Mouse (Mus musculus) midbrain, embryonic 11.5 days (tissue): ENCODE data around the gene Oas1c. TPM values are rescaled to one million over a fixed set of nuclear protein-coding genes. Genes with fewer than 3 reads are reported as not detected.

Source experiments
- ATAC-seq: fragments of 200-750 bp; cut with Nextera tagmentation; 2 replicates; pipeline ENCODE4 v1.8.0; 2017; ENCODE audit warnings: moderate TSS enrichment, moderate library complexity; ENCODE audit not compliant: low FRiP score
- DNase-seq: peaks from one replicate; pipeline ENCODE4 v3.0.0; 2015; ENCODE audit warnings: low spot score; ENCODE audit errors: missing footprints
- H3K27ac ChIP-seq: fragments of 300-500 bp; sonication (generic); 2 replicates; pipeline ENCODE4 v1.5.1; 2014; ENCODE audit warnings: low read depth, low read length
- H3K27me3 ChIP-seq: fragments of 300-500 bp; sonication (generic); 2 replicates; pipeline ENCODE4 v1.6.1; 2014; ENCODE audit warnings: mild to moderate bottlenecking, low read length, moderate library complexity, mixed read lengths; ENCODE audit not compliant: control insufficient read depth, insufficient read depth
- H3K36me3 ChIP-seq: fragments of 300-500 bp; sonication (generic); 2 replicates; pipeline ENCODE4 v1.6.1; 2014; ENCODE audit warnings: mild to moderate bottlenecking, low read length, moderate library complexity, mixed read lengths; ENCODE audit not compliant: control insufficient read depth, insufficient read depth
- H3K4me1 ChIP-seq: fragments of 300-500 bp; sonication (generic); 2 replicates; pipeline ENCODE4 v1.6.1; 2014; ENCODE audit warnings: low read length; ENCODE audit not compliant: control insufficient read depth, insufficient read depth
- H3K4me2 ChIP-seq: fragments of 300-500 bp; sonication (generic); 2 replicates; pipeline ENCODE4 v1.6.1; 2014; ENCODE audit warnings: mild to moderate bottlenecking, moderate library complexity
- H3K4me3 ChIP-seq: fragments of 300-500 bp; sonication (generic); 2 replicates; pipeline ENCODE4 v1.5.1; 2014; ENCODE audit warnings: low read depth, low read length
- H3K9ac ChIP-seq: fragments of 300-500 bp; sonication (generic); 2 replicates; pipeline ENCODE4 v1.6.1; 2014; ENCODE audit warnings: low read length
- H3K9me3 ChIP-seq: fragments of 300-500 bp; sonication (generic); 2 replicates; pipeline ENCODE4 v1.6.1; 2016; ENCODE audit warnings: low read length; ENCODE audit not compliant: control insufficient read depth
- WGBS: fragments of 180-500 bp; shearing (Covaris S2); extraction: QIAGEN DNeasy Blood & Tissue Kit; methylation state at CpG from one replicate; pipeline ENCODE4 v1.1.7; 2014; 5-methylcytosine and 5-hydroxymethylcytosine counted together
- microRNA-seq: library from miRNA; unstranded; fragments of <30 nt; microRNA quantifications from one replicate; pipeline ENCODE4, GENCODE M21; 2017
- polyA plus RNA-seq: library from polyadenylated mRNA; unstranded; fragments of >200 nt; fragmentation: Nextera tagmentation; extraction: Ambion mirVana; gene quantifications from 2 replicates; pipeline ENCODE4 v1.2.1, GENCODE M21; 2014

Oas1c gene
- polyA plus RNA-seq, 1 experiment from 2014 or later, result 0.15 TPM

- DNase-seq, result no peak
- 89% methylated on average over 14 of the region's 14 CpGs for whole genome bisulfite sequencing
- Histone ChIP-seq H3K27ac (no peak overlapping the region), H3K4me2 (no peak overlapping the region), H3K9ac (no peak overlapping the region), H3K27me3 (no peaks in the 10 kb centered on the region), H3K4me1 (no peaks in the 10 kb centered on the region), H3K36me3 (no peaks in the 10 kb centered on the region), H3K9me3 (no peaks in the 10 kb centered on the region), H3K4me3 (no peak overlapping the region)
- no peak for ATAC-seq
These were observed 36.9 kb downstream of the Oas1c start for GRCm38 (mm10) chr5:120775287-120775985.

GRCm38 (mm10) chr5:120769396-120769795 is 42.9 kb downstream of the Oas1c start:
- H3K4me2 ChIP-seq, result no peak overlapping the region
- H3K27me3 ChIP-seq, result no peaks in the 10 kb centered on the region
- DNase-seq (no peak), ATAC-seq (no peak)
- H3K4me1 ChIP-seq, result no peaks in the 10 kb centered on the region
- no peak overlapping the region for H3K27ac ChIP-seq
- no peaks in the 10 kb centered on the region for H3K9me3 ChIP-seq
- no peaks in the 10 kb centered on the region for H3K36me3 ChIP-seq
- no peak overlapping the region for H3K4me3 ChIP-seq
- H3K9ac ChIP-seq, result no peak overlapping the region
- 72% methylated on average over 3 of the region's 3 CpGs for WGBS

- Histone ChIP-seq H3K36me3 (no peaks in the 10 kb centered on the region), H3K27me3 (no peaks in the 10 kb centered on the region), H3K9me3 (no peaks in the 10 kb centered on the region), H3K4me2 (no peak overlapping the region), H3K4me3 (no peak overlapping the region), H3K27ac (no peak overlapping the region), H3K4me1 (no peaks in the 10 kb centered on the region), H3K9ac (no peak overlapping the region)
- ATAC-seq (no peak), DNase-seq (no peak)
- 74% methylated on average over 8 of the region's 8 CpGs for WGBS
These were observed 47.3 kb downstream of the Oas1c start for GRCm38 (mm10) chr5:120765010-120765409.

- H3K9me3 ChIP-seq, result no peaks in the 10 kb centered on the region
- no peak overlapping the region for H3K27ac ChIP-seq
- ATAC-seq (no peak), DNase-seq (no peak)
- H3K4me3 ChIP-seq, result no peak overlapping the region
- H3K4me1 ChIP-seq, result no peaks in the 10 kb centered on the region
- no peaks in the 10 kb centered on the region for H3K27me3 ChIP-seq
- H3K36me3 ChIP-seq, result no peaks in the 10 kb centered on the region
- WGBS, result 22% methylated on average over 6 of the region's 6 CpGs
- no peak overlapping the region for H3K4me2 ChIP-seq
- H3K9ac ChIP-seq, result no peak overlapping the region
These were observed 50.4 kb downstream of the Oas1c start for GRCm38 (mm10) chr5:120761901-120762300.

GRCm38 (mm10) chr5:120754215-120754614 is 58.1 kb downstream of the Oas1c start:
- 90% methylated on average over 4 of the region's 4 CpGs for WGBS
- Histone ChIP-seq H3K27me3 (no peaks in the 10 kb centered on the region), H3K36me3 (no peaks in the 10 kb centered on the region), H3K4me1 (no peaks in the 10 kb centered on the region), H3K4me3 (no peak overlapping the region), H3K27ac (no peak overlapping the region), H3K9ac (no peak overlapping the region), H3K4me2 (no peak overlapping the region), H3K9me3 (no peaks in the 10 kb centered on the region)
- no peak for DNase-seq
- ATAC-seq, result no peak

- Histone ChIP-seq H3K4me1 (no peaks in the 10 kb centered on the region), H3K36me3 (no peaks in the 10 kb centered on the region), H3K27ac (no peak overlapping the region), H3K27me3 (no peaks in the 10 kb centered on the region), H3K9me3 (no peaks in the 10 kb centered on the region), H3K9ac (no peak overlapping the region), H3K4me3 (no peak overlapping the region), H3K4me2 (no peak overlapping the region)
- WGBS, result 75% methylated on average over 3 of the region's 3 CpGs
- no peak for ATAC-seq
- no peak for DNase-seq
These were observed 59.5 kb downstream of the Oas1c start for GRCm38 (mm10) chr5:120752786-120753185.

- WGBS, result 79% methylated on average over 3 of the region's 3 CpGs
- ATAC-seq (no peak), DNase-seq (no peak)
- Histone ChIP-seq H3K27ac (no peak overlapping the region), H3K9ac (no peak overlapping the region), H3K4me3 (no peak overlapping the region), H3K9me3 (no peaks in the 10 kb centered on the region), H3K4me2 (no peak overlapping the region), H3K27me3 (no peaks in the 10 kb centered on the region), H3K4me1 (no peaks in the 10 kb centered on the region), H3K36me3 (no peaks in the 10 kb centered on the region)
These were observed 61.1 kb downstream of the Oas1c start for GRCm38 (mm10) chr5:120751206-120751605.

Small RNAs within 50 kb of the gene (microRNA-seq; reads per million reads assigned to microRNA genes)
- gene Gm22907, result not detected

Other genes starting within 250 kb of the Oas1c start
- gene Tpcn1, start 223.8 kb downstream of the Oas1c start, polyA plus RNA-seq, result 8.6 and 10.8 TPM in 2 replicates
- gene Iqcd, start 223.5 kb downstream of the Oas1c start, polyA plus RNA-seq, result 0.25 and 0.51 TPM in 2 replicates
- 7.9 and 8.9 TPM in 2 replicates for gene Rita1, start 199.9 kb downstream of the Oas1c start, polyA plus RNA-seq
- gene Ddx54, start 199.8 kb downstream of the Oas1c start, polyA plus RNA-seq, result 26.4 and 32.2 TPM in 2 replicates
- not detected in 2 replicates for gene Cfap73, start 178.3 kb downstream of the Oas1c start, polyA plus RNA-seq
- gene Rasal1, start 163.7 kb downstream of the Oas1c start, polyA plus RNA-seq, result 0.14 TPM in 1 of 2 replicates, not detected in the other
- gene Dtx1, start 100.6 kb downstream of the Oas1c start, polyA plus RNA-seq, result 5.1 and 5.2 TPM in 2 replicates
- gene Oas2, start 62.7 kb downstream of the Oas1c start, polyA plus RNA-seq, result 0.05 and 0.33 TPM in 2 replicates
- gene Oas3, start 34.9 kb downstream of the Oas1c start, polyA plus RNA-seq, result 0.11 and 0.20 TPM in 2 replicates
- gene Oas1e, start 17.0 kb downstream of the Oas1c start, polyA plus RNA-seq, result 0.12 TPM in 1 of 2 replicates, not detected in the other
- 0.08 TPM in 1 of 2 replicates, not detected in the other for gene Oas1f, start 34.9 kb upstream of the Oas1c start, polyA plus RNA-seq
- gene Oas1h, start 48.9 kb upstream of the Oas1c start, polyA plus RNA-seq, result not detected in 2 replicates
- gene Oas1g, start 75.1 kb upstream of the Oas1c start, polyA plus RNA-seq, result 0.11 TPM in 1 of 2 replicates, not detected in the other
- 0.72 and 0.89 TPM in 2 replicates for gene Oas1a, start 95.0 kb upstream of the Oas1c start, polyA plus RNA-seq
- gene Oas1d, start 102.0 kb upstream of the Oas1c start, polyA plus RNA-seq, result not detected in 2 replicates
- gene Rph3a, start 197.6 kb upstream of the Oas1c start, polyA plus RNA-seq, result 0.57 and 1.4 TPM in 2 replicates